Mouse (Mus musculus): ENCODE measurements around the gene Gzme. TPM values are rescaled to one million over a fixed set of nuclear protein-coding genes. Genes with fewer than 3 reads are reported as not detected.
"Not testable (repeated sequence)": the region's sequence is repeated elsewhere in the genome, so short reads cannot be mapped to it uniquely, and the experiment has no call there.

Gzme gene
- not detected in 2 replicates for polyA plus RNA-seq (2015; fragmentation: Nextera tagmentation; extraction: Ambion mirVana)

DNA sequence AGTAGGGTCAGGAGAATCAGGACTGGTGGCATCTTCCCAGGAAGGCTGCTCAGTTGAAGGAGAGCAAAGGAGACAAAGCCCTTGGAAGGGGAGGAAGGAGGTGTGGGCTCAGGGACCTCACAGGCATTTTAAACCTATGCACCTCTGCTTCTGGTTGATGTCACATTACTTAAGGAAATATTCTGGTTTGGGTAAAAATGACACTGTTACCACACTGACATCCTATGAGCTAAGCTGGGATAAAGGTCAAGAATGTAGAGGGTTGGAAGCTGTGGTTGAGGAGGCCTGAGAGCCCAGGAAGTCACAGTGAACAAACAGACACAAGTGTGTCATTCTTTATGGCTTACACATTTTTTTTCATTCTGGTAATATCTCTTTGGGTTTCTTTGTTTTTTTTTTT is at the start of gene Gzme:
Gene Gzme, minus strand, starts transcription at position 101 of the 400 bp plus-strand sequence.
- H3K9ac ChIP-seq (ENCODE audit: low read depth, low read length), result no peak within 1 kb of the TSS
- no peak for ATAC-seq
- no peaks in the 10 kb centered on the region for H3K4me1 ChIP-seq (ENCODE audit: control insufficient read depth, insufficient read depth, low read length)
- no peaks in the 10 kb centered on the region for H3K27me3 ChIP-seq (ENCODE audit: control insufficient read depth, insufficient read depth, low read depth, low read length)
- no peak within 1 kb of the TSS for H3K4me3 ChIP-seq (ENCODE audit: low read depth, low read length)
- no peak within 1 kb of the TSS for H3K27ac ChIP-seq (ENCODE audit: low read length)
- H3K4me2 ChIP-seq (ENCODE audit: low read length), result no peak within 1 kb of the TSS
- no peaks in the 10 kb centered on the region for H3K36me3 ChIP-seq (ENCODE audit: control insufficient read depth, insufficient read depth, low read length)
- no peaks in the 10 kb centered on the region for H3K9me3 ChIP-seq (replicated peaks; ENCODE audit: control insufficient read depth, low read length, poor library complexity, severe bottlenecking)

DNA sequence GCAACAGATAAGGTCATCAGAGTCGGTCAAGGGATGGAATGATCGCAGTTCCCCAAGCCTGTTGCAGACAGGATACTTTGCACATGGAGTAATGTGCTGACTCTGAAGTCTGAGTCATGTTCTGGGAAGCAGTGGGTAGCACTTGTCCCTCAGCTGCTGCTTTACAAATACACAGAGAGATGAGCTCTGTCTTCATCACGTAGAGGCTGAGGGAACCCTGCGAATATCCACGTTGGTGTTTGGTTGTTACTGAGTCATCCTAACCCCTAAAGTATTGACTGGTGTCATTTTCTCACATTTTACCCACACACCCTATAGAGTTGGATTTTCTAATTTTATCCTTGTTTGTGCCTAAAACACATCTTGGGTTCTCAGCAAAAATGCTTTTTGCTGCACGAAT is 47.6 kb upstream of the Gzme start:
- H3K27me3 ChIP-seq (ENCODE audit: control insufficient read depth, insufficient read depth, low read depth, low read length), result no peaks in the 10 kb centered on the region
- H3K36me3 ChIP-seq (ENCODE audit: control insufficient read depth, insufficient read depth, low read length), result no peaks in the 10 kb centered on the region
- 88% methylated on average over 6 of the region's 6 CpGs for WGBS
- no peak for ATAC-seq
- no peaks in the 10 kb centered on the region for H3K9me3 ChIP-seq (replicated peaks; ENCODE audit: control insufficient read depth, low read length, poor library complexity, severe bottlenecking)
- H3K9ac ChIP-seq (ENCODE audit: low read depth, low read length), result no peak overlapping the region
- no peak overlapping the region for H3K4me2 ChIP-seq (ENCODE audit: low read length)
- H3K27ac ChIP-seq (ENCODE audit: low read length), result no peak overlapping the region
- no peaks in the 10 kb centered on the region for H3K4me1 ChIP-seq (ENCODE audit: control insufficient read depth, insufficient read depth, low read length)
- no peak overlapping the region for H3K4me3 ChIP-seq (ENCODE audit: low read depth, low read length)

DNA sequence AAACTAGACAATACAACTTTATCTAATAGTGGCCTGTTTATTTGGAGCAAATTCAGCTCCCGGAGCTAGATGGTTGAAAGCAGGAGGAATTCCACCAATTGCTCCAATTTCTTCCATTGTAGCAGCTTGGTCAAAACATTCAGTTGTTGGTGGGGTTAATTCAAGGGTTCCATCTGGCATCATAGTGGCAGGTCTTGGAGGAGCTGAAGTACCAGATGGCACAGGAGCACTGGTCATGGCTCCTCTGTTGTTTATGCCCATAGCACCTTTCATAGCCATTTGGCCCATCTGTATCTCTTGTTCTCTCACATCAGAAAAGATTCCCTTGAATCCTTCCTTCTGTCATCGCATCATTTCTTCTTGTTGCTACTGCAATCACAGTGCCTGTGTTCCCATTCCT is 41.7 kb upstream of the Gzme start:
- Histone ChIP-seq H3K4me1 (ENCODE audit: control insufficient read depth, insufficient read depth, low read length) (no peaks in the 10 kb centered on the region), H3K4me3 (ENCODE audit: low read depth, low read length) (no peak overlapping the region), H3K9ac (ENCODE audit: low read depth, low read length) (no peak overlapping the region), H3K9me3 (replicated peaks; ENCODE audit: control insufficient read depth, low read length, poor library complexity, severe bottlenecking) (no peaks in the 10 kb centered on the region), H3K4me2 (ENCODE audit: low read length) (no peak overlapping the region), H3K27me3 (ENCODE audit: control insufficient read depth, insufficient read depth, low read depth, low read length) (no peaks in the 10 kb centered on the region), H3K27ac (ENCODE audit: low read length) (no peak overlapping the region), H3K36me3 (ENCODE audit: control insufficient read depth, insufficient read depth, low read length) (no peaks in the 10 kb centered on the region)
- WGBS, result 90% methylated on average over 2 of the region's 2 CpGs
- no peak for ATAC-seq

GRCm38 (mm10) chr14:56159479-56159878 is 39.1 kb upstream of the Gzme start, which contains the start of gene Gzmg:
Gzmg (minus strand) TSS chr14:56159579.
- H3K36me3 ChIP-seq (ENCODE audit: control insufficient read depth, insufficient read depth, low read length); H3K27ac ChIP-seq (ENCODE audit: low read length); H3K4me3 ChIP-seq (ENCODE audit: low read depth, low read length); H3K9me3 ChIP-seq (replicated peaks; ENCODE audit: control insufficient read depth, low read length, poor library complexity, severe bottlenecking); H3K4me1 ChIP-seq (ENCODE audit: control insufficient read depth, insufficient read depth, low read length); H3K4me2 ChIP-seq (ENCODE audit: low read length); H3K9ac ChIP-seq (ENCODE audit: low read depth, low read length); H3K27me3 ChIP-seq (ENCODE audit: control insufficient read depth, insufficient read depth, low read depth, low read length); ATAC-seq: not testable (repeated sequence)
- WGBS, result 91% methylated on average over 2 of the region's 2 CpGs

DNA sequence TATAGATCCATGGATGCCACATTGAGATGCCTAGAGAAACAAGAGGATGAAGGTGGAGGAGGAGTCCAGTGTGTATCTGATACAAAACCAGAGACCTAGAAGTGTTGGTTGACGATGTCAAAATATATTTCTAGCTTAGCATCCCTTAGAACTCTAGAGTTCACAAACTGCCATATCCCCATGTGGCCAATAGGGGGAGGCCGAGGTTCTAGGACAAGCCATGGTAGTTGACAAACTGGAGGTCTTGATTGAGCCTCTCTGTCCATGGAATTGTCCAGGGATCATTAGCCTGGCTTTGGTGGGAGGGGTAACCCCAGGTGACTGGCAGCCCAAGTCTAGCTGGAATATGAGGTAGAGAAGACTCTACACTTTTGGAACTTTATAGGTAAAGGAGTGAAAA is 34.9 kb upstream of the Gzme start:
- no peaks in the 10 kb centered on the region for H3K4me1 ChIP-seq (ENCODE audit: control insufficient read depth, insufficient read depth, low read length)
- H3K4me3 ChIP-seq (ENCODE audit: low read depth, low read length), result no peak overlapping the region

GRCm38 (mm10) chr14:56133675-56134074 is 13.2 kb upstream of the Gzme start:
- 71% methylated on average over 1 of the region's 1 CpGs for WGBS
- H3K36me3 ChIP-seq (ENCODE audit: control insufficient read depth, insufficient read depth, low read length); H3K27me3 ChIP-seq (ENCODE audit: control insufficient read depth, insufficient read depth, low read depth, low read length); H3K9ac ChIP-seq (ENCODE audit: low read depth, low read length); ATAC-seq; H3K9me3 ChIP-seq (replicated peaks; ENCODE audit: control insufficient read depth, low read length, poor library complexity, severe bottlenecking); H3K27ac ChIP-seq (ENCODE audit: low read length); H3K4me3 ChIP-seq (ENCODE audit: low read depth, low read length); H3K4me1 ChIP-seq (ENCODE audit: control insufficient read depth, insufficient read depth, low read length); H3K4me2 ChIP-seq (ENCODE audit: low read length): not testable (repeated sequence)

More for the DNA sequence above, 34.9 kb upstream of the Gzme start:
- Histone ChIP-seq H3K9me3 (replicated peaks; ENCODE audit: control insufficient read depth, low read length, poor library complexity, severe bottlenecking) (no peaks in the 10 kb centered on the region), H3K9ac (ENCODE audit: low read depth, low read length) (no peak overlapping the region), H3K27me3 (ENCODE audit: control insufficient read depth, insufficient read depth, low read depth, low read length) (no peaks in the 10 kb centered on the region), H3K27ac (ENCODE audit: low read length) (no peak overlapping the region), H3K4me2 (ENCODE audit: low read length) (no peak overlapping the region), H3K36me3 (ENCODE audit: control insufficient read depth, insufficient read depth, low read length) (no peaks in the 10 kb centered on the region)
- no peak for ATAC-seq
- 78% methylated on average over 2 of the region's 2 CpGs for WGBS

- WGBS, result 85% methylated on average over 2 of the region's 2 CpGs
- not testable (repeated sequence) for H3K27me3 ChIP-seq (ENCODE audit: control insufficient read depth, insufficient read depth, low read depth, low read length); H3K27ac ChIP-seq (ENCODE audit: low read length); H3K36me3 ChIP-seq (ENCODE audit: control insufficient read depth, insufficient read depth, low read length); H3K4me1 ChIP-seq (ENCODE audit: control insufficient read depth, insufficient read depth, low read length); H3K9me3 ChIP-seq (replicated peaks; ENCODE audit: control insufficient read depth, low read length, poor library complexity, severe bottlenecking); H3K4me3 ChIP-seq (ENCODE audit: low read depth, low read length); H3K9ac ChIP-seq (ENCODE audit: low read depth, low read length); H3K4me2 ChIP-seq (ENCODE audit: low read length); ATAC-seq
These were observed 12.1 kb upstream of the Gzme start, which contains the start of gene Gzmd for GRCm38 (mm10) chr14:56132508-56132907. Gzmd (minus strand) TSS chr14:56132608.

DNA sequence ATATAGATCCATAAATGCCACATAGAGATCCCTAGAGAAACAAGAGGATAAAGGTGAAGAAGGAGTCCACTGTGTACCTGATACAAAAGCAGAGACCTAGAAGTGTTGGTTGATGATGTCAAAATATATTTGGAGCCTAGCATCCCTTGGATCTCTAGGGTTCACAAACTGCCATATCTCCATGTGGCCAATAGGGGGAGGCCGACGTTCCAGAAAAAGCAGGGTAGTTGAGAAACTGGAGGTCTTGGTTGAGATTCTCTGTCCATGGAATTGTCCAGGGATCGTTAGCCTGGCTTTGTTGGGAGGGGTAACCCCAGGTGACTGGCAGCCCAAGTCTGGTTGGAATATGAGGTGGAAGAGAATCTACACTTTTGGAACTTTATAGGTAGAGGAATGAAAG is 7.9 kb upstream of the Gzme start:
- no peak overlapping the region for H3K27ac ChIP-seq (ENCODE audit: low read length)
- ATAC-seq, result no peak
- 42% methylated on average over 3 of the region's 3 CpGs for WGBS

DNA sequence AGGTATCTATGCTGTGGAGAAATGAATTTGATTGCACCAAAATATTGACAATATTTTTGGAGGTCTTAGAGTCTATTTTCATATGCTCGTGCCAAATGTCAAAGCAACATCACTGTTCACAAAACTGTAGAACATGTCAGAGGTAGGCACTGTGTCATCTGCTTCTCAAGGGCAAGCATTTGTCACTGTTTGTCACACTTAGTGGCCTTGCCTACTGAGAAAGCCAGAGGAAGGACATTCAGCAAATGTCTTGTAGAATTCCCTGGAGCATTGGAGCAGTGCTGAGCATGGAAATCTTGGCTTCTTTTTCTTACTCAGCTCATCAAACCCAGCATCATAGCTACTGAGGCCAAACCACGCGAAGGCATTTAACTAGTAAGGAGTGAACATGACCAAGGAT is 3.1 kb upstream of the Gzme start:
- Histone ChIP-seq H3K4me3 (ENCODE audit: low read depth, low read length) (no peak overlapping the region), H3K9me3 (replicated peaks; ENCODE audit: control insufficient read depth, low read length, poor library complexity, severe bottlenecking) (no peaks in the 10 kb centered on the region), H3K36me3 (ENCODE audit: control insufficient read depth, insufficient read depth, low read length) (no peaks in the 10 kb centered on the region), H3K9ac (ENCODE audit: low read depth, low read length) (no peak overlapping the region), H3K4me2 (ENCODE audit: low read length) (no peak overlapping the region), H3K27me3 (ENCODE audit: control insufficient read depth, insufficient read depth, low read depth, low read length) (no peaks in the 10 kb centered on the region), H3K27ac (ENCODE audit: low read length) (no peak overlapping the region), H3K4me1 (ENCODE audit: control insufficient read depth, insufficient read depth, low read length) (no peaks in the 10 kb centered on the region)
- no peak for ATAC-seq
- WGBS, result 80% methylated on average over 3 of the region's 3 CpGs

More for the DNA sequence above, 7.9 kb upstream of the Gzme start:
- H3K4me1 ChIP-seq (ENCODE audit: control insufficient read depth, insufficient read depth, low read length), result no peaks in the 10 kb centered on the region
- H3K9ac ChIP-seq (ENCODE audit: low read depth, low read length), result no peak overlapping the region
- H3K9me3 ChIP-seq (replicated peaks; ENCODE audit: control insufficient read depth, low read length, poor library complexity, severe bottlenecking), result no peaks in the 10 kb centered on the region
- no peaks in the 10 kb centered on the region for H3K36me3 ChIP-seq (ENCODE audit: control insufficient read depth, insufficient read depth, low read length)
- H3K4me2 ChIP-seq (ENCODE audit: low read length), result no peak overlapping the region
- no peak overlapping the region for H3K4me3 ChIP-seq (ENCODE audit: low read depth, low read length)
- no peaks in the 10 kb centered on the region for H3K27me3 ChIP-seq (ENCODE audit: control insufficient read depth, insufficient read depth, low read depth, low read length)
